Comparison of ENCODE assay signal across 7 mouse cellular contexts in genomic region chr15:13084746-13085145, GRCm38 (mm10).
"Had no signal": no experiment of that assay in that cellular context is flagged by ENCODE, and none has a peak within 500 bp of the region (broad histone marks: within the 10 kb centered on the region; RNA-seq: fewer than 3 reads in every experiment).

No protein-coding gene starts in this region.

- DNase-seq: kidney, adult 8-10 months; kidney, postnatal 36 days; layer of hippocampus, adult 9-11 months; lung, adult 2 months; lung, postnatal 36 days; thymus, adult 2 months; thymus, postnatal 25 days had no signal
